Mouse (Mus musculus) adrenal gland, adult (tissue): ENCODE measurements around the gene 9530003J23Rik.

Experiments used
- DNase-seq, 2 experiments: peaks; one replicate each; pipeline ENCODE4 v3.0.0; 2022 to 2023; ENCODE audit warnings: low spot score in 1 of 2; ENCODE audit not compliant: inconsistent age in 2 of 2

The 9530003J23Rik gene

DNA sequence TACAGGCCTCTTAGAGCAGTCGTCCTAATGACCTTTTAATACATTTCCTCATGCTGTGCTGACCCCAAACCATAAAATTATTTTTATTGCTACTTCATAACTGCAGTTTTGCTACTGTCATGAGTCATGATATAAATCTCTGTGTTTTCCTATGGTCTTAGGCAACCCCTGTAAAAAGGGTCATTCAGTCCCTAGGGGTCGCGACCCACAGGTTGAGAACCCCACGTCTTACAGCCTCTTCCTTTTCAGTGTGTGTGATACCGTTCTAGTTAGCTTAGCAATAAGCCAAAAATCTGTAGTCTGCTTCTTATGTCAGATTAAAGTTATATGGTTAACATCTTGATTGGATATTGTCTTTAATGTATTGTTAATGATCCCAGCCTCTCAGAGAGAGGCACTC is 45.1 kb downstream of the 9530003J23Rik start:
- no peak for DNase-seq

DNA sequence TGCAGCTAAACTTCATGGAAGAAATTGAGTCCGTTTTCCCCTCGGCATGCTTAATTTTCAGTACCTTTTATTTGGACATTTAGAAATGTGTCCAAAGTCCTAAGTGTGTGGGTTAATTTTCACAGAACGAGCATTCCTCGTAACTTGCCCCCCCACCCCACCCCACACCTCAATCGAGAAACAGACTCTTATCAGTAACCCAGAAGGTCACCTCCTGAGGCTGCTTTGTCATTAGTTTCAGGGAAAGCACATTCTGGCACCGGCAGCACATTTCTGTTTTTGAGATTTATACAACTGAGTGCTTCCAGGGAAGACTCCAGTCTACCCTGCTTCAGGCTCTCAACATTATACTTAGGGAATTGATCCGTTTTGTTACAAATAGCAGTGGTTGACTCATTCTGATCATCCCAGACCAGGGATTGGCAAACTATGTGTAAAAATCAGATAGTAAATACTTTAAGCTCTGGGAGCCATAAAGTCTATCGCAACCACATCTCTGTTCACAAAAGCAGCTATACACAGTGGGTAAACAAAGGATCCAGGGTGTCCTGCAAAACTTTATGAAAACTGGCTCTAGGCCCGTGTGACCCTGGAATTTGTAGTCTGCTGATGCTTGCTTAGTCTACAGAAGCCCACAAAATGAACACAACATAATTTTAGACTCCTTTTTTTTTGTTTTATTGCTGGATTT is 53.0 kb downstream of the 9530003J23Rik start:
- peak in 1 of 2 experiments; percentile 47 for DNase-seq
